Mouse (Mus musculus) kidney, adult 2 months (tissue): Measurements from ENCODE around the gene Dtx1.

Source experiments
- CTCF ChIP-seq: fragments of 200-500 bp; conservative IDR thresholded peaks from 2 replicates; pipeline ENCODE4 v1.5.1; 2011; ENCODE audit warnings: low read depth, mild to moderate bottlenecking, control low read depth, low read length, moderate library complexity, mixed read lengths; ENCODE audit not compliant: insufficient read depth, insufficient read length
- POLR2A ChIP-seq: fragments of 200-500 bp; IDR thresholded peaks from one replicate; pipeline ENCODE4 v1.6.1; 2011; ENCODE audit warnings: low read depth, low read length, control low read depth

GRCm38 (mm10) chr5:120754215-120754614 is 42.5 kb upstream of the Dtx1 start:
- no peak for TF ChIP-seq CTCF
- TF ChIP-seq POLR2A = no peak
